Mouse (Mus musculus) thymus, adult 2 months (tissue): ENCODE data around the gene Ptpn6.

Experiments used
- CTCF ChIP-seq: fragments of 200-500 bp; IDR thresholded peaks from 2 replicates; pipeline ENCODE4 v1.5.1; 2012; ENCODE audit warnings: mild to moderate bottlenecking, control low read depth, low read length, moderate library complexity, borderline replicate concordance; ENCODE audit not compliant: control insufficient read depth, poor library complexity, insufficient read depth; ENCODE audit errors: extremely low read depth
- POLR2A ChIP-seq: fragments of 200-500 bp; IDR thresholded peaks from 2 replicates; pipeline ENCODE4 v1.6.1; 2012; ENCODE audit warnings: mild to moderate bottlenecking, low read length, control low read depth, moderate library complexity; ENCODE audit not compliant: control insufficient read depth, poor library complexity, insufficient read depth; ENCODE audit errors: extremely low read depth

DNA sequence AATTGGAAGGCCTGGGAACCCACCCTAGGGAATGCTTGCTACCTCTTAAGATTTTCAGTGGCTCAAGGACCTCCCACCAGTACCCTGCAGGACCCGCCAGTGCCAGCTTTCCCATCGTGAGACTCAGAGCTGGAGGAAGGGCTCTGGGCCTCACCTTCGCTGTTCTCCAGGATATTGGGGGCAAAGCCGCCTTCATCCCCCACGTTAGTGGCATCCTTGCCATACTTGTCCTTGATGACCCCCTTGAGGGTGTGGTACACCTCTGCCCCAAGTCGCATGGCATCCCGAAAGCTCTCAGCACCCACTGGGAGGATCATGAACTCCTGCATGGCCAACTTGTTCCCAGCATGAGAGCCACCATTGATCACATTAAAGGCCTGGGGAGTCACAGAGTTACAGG lies 27.4 kb upstream of the Ptpn6 start:
- TF ChIP-seq POLR2A (no peak), CTCF (no peak)
